Mouse (Mus musculus): ENCODE results near the gene Tfrc. TPM values are rescaled to one million over a fixed set of nuclear protein-coding genes. Genes with fewer than 3 reads are reported as not detected.
A peak's percentile ranks its signal among the peaks of the same experiment; 100 is the strongest.

Tfrc gene
- 68.4 and 73.6 TPM in 2 replicates for polyA plus RNA-seq (2014; fragmentation: Nextera tagmentation; extraction: Ambion mirVana)

DNA sequence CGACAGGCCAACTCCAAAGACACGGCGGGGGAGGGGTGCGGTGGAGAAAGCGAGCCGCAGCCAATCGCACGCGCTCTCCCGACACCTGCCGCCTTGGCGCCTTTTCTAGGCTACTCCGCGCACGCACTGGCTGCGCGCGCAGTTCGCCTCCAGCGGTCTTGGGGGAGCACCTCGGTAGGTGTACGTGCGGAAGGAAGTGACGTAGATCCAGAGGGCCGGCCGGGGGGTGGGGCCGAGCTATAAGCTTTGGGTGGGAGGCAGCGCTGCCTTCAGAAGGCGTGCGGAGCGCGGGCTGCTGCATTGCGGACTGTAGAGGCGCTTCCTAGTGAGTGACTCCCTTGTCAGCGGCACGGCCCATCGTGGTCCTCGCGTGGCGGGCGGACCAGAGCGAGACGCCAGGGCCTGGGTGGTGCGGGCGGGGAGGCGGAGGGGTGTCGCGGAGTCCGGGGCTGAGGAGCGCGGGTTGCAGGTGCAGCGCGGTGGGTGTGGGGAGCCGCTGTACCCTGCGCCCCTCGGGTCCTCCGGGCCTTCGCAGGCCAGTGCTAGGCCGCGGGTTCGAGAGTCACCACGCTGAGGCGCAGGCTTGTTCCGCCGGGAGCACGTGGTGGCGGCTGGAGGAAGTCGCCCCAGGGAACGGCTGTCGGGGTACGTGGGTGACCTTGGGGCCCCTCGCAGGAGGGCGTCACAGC lies at the start of gene Tfrc:
Gene Tfrc (plus strand): TSS at position 209 of the 689 bp plus-strand sequence.
- H3K9ac ChIP-seq (ENCODE audit: low read length): peak within 1 kb of the TSS; percentile 89
- peak within 1 kb of the TSS; percentile 76 for H3K4me3 ChIP-seq (ENCODE audit: low read depth, low read length)
- ATAC-seq (replicated peaks; ENCODE audit: low FRiP score): peak; percentile 99
- H3K36me3 ChIP-seq (ENCODE audit: control insufficient read depth, insufficient read depth, low read length): no peaks in the 10 kb centered on the region
- H3K9me3 ChIP-seq (ENCODE audit: control insufficient read depth, low read length): no peaks in the 10 kb centered on the region
- H3K4me2 ChIP-seq (ENCODE audit: low read depth, low read length, severe bottlenecking): peak within 1 kb of the TSS; percentile 62
- under 1% methylated on average over 73 of the region's 73 CpGs for WGBS
- peak; percentile 100 for DNase-seq (ENCODE audit: low spot score)
- peaks cover 2% of the 10 kb centered on the region; the same call in 1 of the 2 replicates for H3K4me1 ChIP-seq (replicated peaks; ENCODE audit: control insufficient read depth, insufficient read depth, low read length)
- H3K27ac ChIP-seq (ENCODE audit: low read depth, low read length): peak within 1 kb of the TSS; percentile 89
- H3K27me3 ChIP-seq (ENCODE audit: control insufficient read depth, insufficient read depth, low read length): no peaks in the 10 kb centered on the region

DNA sequence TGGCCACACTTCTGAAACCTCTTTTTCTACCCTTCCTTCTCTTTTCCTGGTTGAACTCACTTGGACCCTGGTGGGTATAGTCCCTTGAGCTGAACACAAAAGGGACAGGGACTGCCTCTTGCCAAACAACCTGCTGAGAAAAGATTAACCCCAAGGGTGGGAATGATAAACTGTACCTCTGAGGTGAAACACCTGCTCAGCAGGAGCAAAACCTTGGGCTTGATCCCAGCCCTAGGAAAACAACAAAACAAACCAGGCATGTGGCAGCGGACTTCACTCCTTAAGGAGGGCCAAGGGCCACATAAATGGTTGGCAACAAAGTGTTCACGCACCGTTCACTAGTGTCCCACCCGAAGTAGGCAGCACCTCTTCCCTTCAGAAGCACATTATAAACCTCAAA lies 49.2 kb upstream of the Tfrc start:
- Histone ChIP-seq H3K36me3 (ENCODE audit: control insufficient read depth, insufficient read depth, low read length) (no peaks in the 10 kb centered on the region), H3K4me2 (ENCODE audit: low read depth, low read length, severe bottlenecking) (no peak overlapping the region), H3K4me3 (ENCODE audit: low read depth, low read length) (no peak overlapping the region), H3K9ac (ENCODE audit: low read length) (no peak overlapping the region), H3K9me3 (ENCODE audit: control insufficient read depth, low read length) (no peaks in the 10 kb centered on the region), H3K4me1 (replicated peaks; ENCODE audit: control insufficient read depth, insufficient read depth, low read length) (no peaks in the 10 kb centered on the region), H3K27ac (ENCODE audit: low read depth, low read length) (no peak overlapping the region), H3K27me3 (ENCODE audit: control insufficient read depth, insufficient read depth, low read length) (no peaks in the 10 kb centered on the region)
- ATAC-seq (replicated peaks; ENCODE audit: low FRiP score): no peak
- WGBS: 73% methylated on average over 4 of the region's 4 CpGs
- DNase-seq (ENCODE audit: low spot score): no peak

DNA sequence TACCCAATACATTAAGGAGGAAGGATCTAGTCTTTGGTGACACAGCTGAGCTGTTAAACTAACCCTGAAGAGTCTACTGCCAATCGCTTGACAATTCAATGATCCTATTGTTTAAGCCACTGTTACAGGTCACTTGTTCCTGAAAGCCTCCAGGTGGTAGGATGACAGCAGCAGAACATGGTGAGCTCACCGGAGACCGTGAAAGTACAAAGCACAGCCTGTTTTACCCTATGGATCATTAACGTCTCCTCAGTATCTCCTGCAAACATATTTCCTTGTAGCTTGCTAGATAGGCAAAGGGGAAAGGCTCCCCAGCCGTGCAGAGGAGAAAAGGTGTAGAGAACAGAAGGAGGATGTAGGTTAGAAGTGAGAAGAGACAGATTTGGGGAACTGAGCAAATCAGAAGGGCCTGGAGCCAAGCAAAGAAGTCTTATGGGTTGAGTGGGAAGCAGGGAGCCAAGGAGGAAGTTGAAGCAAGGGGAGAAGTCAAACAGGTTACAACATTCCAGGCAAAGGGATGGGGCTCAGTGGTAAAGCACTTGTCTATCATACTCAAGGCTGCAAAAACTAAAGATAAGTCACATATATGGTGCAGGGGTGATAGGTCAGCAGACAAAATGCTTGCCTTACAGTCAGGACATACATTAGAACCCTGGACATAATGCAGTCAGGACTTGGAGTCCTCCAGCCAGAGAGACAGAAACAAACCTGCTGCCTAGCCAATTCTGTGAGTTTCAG lies 45.5 kb upstream of the Tfrc start:
- Histone ChIP-seq H3K4me2 (ENCODE audit: low read depth, low read length, severe bottlenecking) (no peak overlapping the region), H3K4me1 (replicated peaks; ENCODE audit: control insufficient read depth, insufficient read depth, low read length) (no peaks in the 10 kb centered on the region), H3K4me3 (ENCODE audit: low read depth, low read length) (no peak overlapping the region), H3K9ac (ENCODE audit: low read length) (no peak overlapping the region), H3K36me3 (ENCODE audit: control insufficient read depth, insufficient read depth, low read length) (no peaks in the 10 kb centered on the region), H3K9me3 (ENCODE audit: control insufficient read depth, low read length) (no peaks in the 10 kb centered on the region), H3K27me3 (ENCODE audit: control insufficient read depth, insufficient read depth, low read length) (no peaks in the 10 kb centered on the region), H3K27ac (ENCODE audit: low read depth, low read length) (no peak overlapping the region)
- DNase-seq (ENCODE audit: low spot score) (no peak), ATAC-seq (replicated peaks; ENCODE audit: low FRiP score) (no peak)
- 79% methylated on average over 5 of the region's 5 CpGs for WGBS

DNA sequence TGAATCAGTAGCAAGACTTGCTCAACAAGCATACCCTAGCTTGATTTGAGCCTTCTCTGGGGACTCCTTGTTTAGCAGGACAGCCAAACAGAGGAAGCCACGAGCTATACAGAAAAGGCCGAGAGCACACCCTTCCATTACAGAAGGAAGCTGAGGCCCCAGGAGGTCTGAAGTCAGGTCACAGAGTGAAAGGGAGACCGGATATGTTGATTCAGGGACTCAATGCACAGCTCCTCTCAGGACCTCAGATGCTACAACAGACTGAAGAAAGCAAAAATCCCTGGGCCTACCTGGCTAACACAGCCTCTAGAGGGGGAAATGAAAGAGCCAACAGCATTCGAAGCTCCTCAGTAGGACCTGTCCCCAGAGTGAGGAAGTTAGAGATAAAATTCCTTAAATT lies 41.4 kb upstream of the Tfrc start:
- Histone ChIP-seq H3K9ac (ENCODE audit: low read length) (no peak overlapping the region), H3K36me3 (ENCODE audit: control insufficient read depth, insufficient read depth, low read length) (no peaks in the 10 kb centered on the region), H3K27me3 (ENCODE audit: control insufficient read depth, insufficient read depth, low read length) (no peaks in the 10 kb centered on the region), H3K4me3 (ENCODE audit: low read depth, low read length) (no peak overlapping the region), H3K27ac (ENCODE audit: low read depth, low read length) (no peak overlapping the region), H3K9me3 (ENCODE audit: control insufficient read depth, low read length) (no peaks in the 10 kb centered on the region), H3K4me2 (ENCODE audit: low read depth, low read length, severe bottlenecking) (no peak overlapping the region), H3K4me1 (replicated peaks; ENCODE audit: control insufficient read depth, insufficient read depth, low read length) (no peaks in the 10 kb centered on the region)
- no peak for ATAC-seq (replicated peaks; ENCODE audit: low FRiP score)
- WGBS: 82% methylated on average over 4 of the region's 4 CpGs
- no peak for DNase-seq (ENCODE audit: low spot score)

DNA sequence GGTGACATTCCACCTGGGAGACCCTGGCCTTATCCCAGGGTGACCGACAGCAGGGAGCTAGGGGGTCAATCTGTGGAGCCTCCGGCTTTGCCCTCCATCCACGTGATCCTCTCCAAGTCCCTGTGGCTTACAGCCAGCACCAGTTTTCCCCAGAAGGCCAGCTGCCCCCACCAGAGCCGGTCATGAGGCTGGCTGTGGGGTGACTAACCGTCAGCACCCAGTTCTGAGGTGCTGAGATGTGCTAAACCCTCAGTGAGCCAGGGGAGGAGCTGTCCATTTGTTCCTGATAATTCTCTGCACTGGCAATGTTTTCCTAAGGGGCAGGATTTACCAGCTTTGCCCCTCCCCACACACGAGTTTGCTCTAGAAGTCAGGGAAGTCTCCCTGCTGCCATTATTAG lies 40.3 kb upstream of the Tfrc start:
- H3K27ac ChIP-seq (ENCODE audit: low read depth, low read length): no peak overlapping the region
- ATAC-seq (replicated peaks; ENCODE audit: low FRiP score): no peak

DNA sequence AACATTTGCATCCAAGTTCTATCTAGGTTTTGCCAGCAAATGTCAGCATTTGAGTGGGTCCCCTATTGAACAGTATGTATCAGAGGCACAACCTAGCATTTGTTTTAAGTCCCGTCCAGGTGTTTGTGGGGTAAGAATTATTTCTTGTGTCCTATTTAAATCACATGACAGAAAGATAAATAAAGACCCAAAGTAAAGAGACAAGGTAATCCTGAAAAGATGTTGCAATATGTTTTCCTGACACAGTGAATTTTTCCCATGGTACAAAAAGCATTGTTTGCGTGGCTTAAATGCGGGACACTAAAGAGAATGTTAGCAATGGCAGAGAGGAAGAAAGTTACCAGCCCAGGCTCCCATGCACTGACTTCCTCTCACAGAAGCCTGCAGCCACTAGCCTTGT lies 38.7 kb upstream of the Tfrc start:
- ATAC-seq (replicated peaks; ENCODE audit: low FRiP score): no peak
- no peak overlapping the region for H3K27ac ChIP-seq (ENCODE audit: low read depth, low read length)
- WGBS: 92% methylated on average over 3 of the region's 3 CpGs
- no peaks in the 10 kb centered on the region for H3K9me3 ChIP-seq (ENCODE audit: control insufficient read depth, low read length)
- no peak for DNase-seq (ENCODE audit: low spot score)
- no peak overlapping the region for H3K4me3 ChIP-seq (ENCODE audit: low read depth, low read length)
- H3K9ac ChIP-seq (ENCODE audit: low read length): no peak overlapping the region
- no peaks in the 10 kb centered on the region for H3K27me3 ChIP-seq (ENCODE audit: control insufficient read depth, insufficient read depth, low read length)
- no peaks in the 10 kb centered on the region for H3K36me3 ChIP-seq (ENCODE audit: control insufficient read depth, insufficient read depth, low read length)
- no peak overlapping the region for H3K4me2 ChIP-seq (ENCODE audit: low read depth, low read length, severe bottlenecking)
- H3K4me1 ChIP-seq (replicated peaks; ENCODE audit: control insufficient read depth, insufficient read depth, low read length): no peaks in the 10 kb centered on the region

More for the DNA sequence above, 40.3 kb upstream of the Tfrc start:
- no peaks in the 10 kb centered on the region for H3K36me3 ChIP-seq (ENCODE audit: control insufficient read depth, insufficient read depth, low read length)
- no peak overlapping the region for H3K4me2 ChIP-seq (ENCODE audit: low read depth, low read length, severe bottlenecking)
- H3K4me3 ChIP-seq (ENCODE audit: low read depth, low read length): no peak overlapping the region
- H3K27me3 ChIP-seq (ENCODE audit: control insufficient read depth, insufficient read depth, low read length): no peaks in the 10 kb centered on the region
- no peak for DNase-seq (ENCODE audit: low spot score)
- no peaks in the 10 kb centered on the region for H3K4me1 ChIP-seq (replicated peaks; ENCODE audit: control insufficient read depth, insufficient read depth, low read length)
- H3K9me3 ChIP-seq (ENCODE audit: control insufficient read depth, low read length): no peaks in the 10 kb centered on the region
- no peak overlapping the region for H3K9ac ChIP-seq (ENCODE audit: low read length)
- 73% methylated on average over 6 of the region's 6 CpGs for WGBS

DNA sequence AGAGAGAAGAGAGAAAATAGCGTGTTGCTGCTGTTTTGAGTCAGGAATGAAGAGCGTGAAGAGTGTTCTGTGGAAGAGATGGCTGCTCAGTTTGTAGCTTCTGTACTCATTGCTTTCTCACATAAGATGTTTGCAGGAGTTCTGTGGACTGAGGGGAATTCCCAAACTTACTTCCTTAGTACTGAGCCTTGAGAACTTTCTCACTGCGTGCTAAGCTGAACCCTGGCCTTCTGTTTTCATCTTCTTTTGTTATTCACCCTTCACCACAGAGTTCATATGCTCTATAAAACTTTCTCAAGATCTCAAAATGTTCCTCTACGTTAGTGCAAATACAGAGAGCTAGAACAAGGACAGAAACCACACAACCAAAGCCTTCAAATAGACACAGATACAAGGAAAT lies 36.2 kb upstream of the Tfrc start:
- Histone ChIP-seq H3K36me3 (ENCODE audit: control insufficient read depth, insufficient read depth, low read length) (no peaks in the 10 kb centered on the region), H3K9ac (ENCODE audit: low read length) (no peak overlapping the region), H3K4me1 (replicated peaks; ENCODE audit: control insufficient read depth, insufficient read depth, low read length) (no peaks in the 10 kb centered on the region), H3K9me3 (ENCODE audit: control insufficient read depth, low read length) (no peaks in the 10 kb centered on the region), H3K27me3 (ENCODE audit: control insufficient read depth, insufficient read depth, low read length) (no peaks in the 10 kb centered on the region), H3K4me2 (ENCODE audit: low read depth, low read length, severe bottlenecking) (no peak overlapping the region), H3K4me3 (ENCODE audit: low read depth, low read length) (no peak overlapping the region), H3K27ac (ENCODE audit: low read depth, low read length) (no peak overlapping the region)
- no peak for DNase-seq (ENCODE audit: low spot score)
- no peak for ATAC-seq (replicated peaks; ENCODE audit: low FRiP score)
- WGBS: 83% methylated on average over 4 of the region's 4 CpGs

DNA sequence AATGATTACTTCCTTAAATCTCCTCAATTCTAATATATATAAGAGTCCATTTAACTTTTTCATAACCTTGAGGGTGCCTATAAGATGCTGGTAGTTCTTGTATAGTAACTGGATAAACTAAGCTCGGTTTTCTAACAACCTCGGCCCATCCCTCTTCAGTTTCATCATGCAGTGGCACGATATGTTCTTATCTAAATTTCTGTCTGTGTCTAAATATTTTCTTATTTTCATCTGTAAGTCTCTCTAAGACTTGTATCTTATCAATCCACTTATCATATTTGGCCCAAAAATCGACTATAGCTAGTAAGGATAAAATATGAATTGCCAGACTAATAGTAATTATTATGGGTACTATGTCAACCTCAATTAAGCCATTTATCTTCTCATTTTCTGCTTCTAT lies 22.2 kb upstream of the Tfrc start:
- Histone ChIP-seq H3K4me2 (ENCODE audit: low read depth, low read length, severe bottlenecking) (no peak overlapping the region), H3K9ac (ENCODE audit: low read length) (no peak overlapping the region), H3K4me3 (ENCODE audit: low read depth, low read length) (no peak overlapping the region), H3K27ac (ENCODE audit: low read depth, low read length) (no peak overlapping the region), H3K36me3 (ENCODE audit: control insufficient read depth, insufficient read depth, low read length) (no peaks in the 10 kb centered on the region), H3K4me1 (replicated peaks; ENCODE audit: control insufficient read depth, insufficient read depth, low read length) (no peaks in the 10 kb centered on the region), H3K9me3 (ENCODE audit: control insufficient read depth, low read length) (no peaks in the 10 kb centered on the region), H3K27me3 (ENCODE audit: control insufficient read depth, insufficient read depth, low read length) (no peaks in the 10 kb centered on the region)
- no peak for ATAC-seq (replicated peaks; ENCODE audit: low FRiP score)
- 90% methylated on average over 4 of the region's 4 CpGs for WGBS
- DNase-seq (ENCODE audit: low spot score): no peak

DNA sequence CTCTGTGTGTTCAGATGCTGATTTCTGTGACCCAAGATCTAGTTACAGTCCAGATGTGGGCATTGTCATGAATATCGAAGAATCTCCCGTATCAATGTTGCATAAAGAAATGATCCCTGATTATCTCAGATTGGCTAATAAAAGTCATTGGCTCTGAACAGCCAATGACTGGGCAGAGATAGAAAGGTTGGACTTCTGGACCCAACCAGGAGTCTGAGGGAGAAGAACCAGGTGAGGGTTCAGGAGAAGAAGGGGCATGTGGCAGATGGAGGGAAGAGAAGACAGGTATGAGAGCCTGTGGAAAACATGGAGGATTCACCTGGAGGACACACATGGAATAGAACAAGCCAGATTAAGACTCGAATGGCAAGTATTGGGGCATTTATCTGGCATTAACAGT lies 20.2 kb upstream of the Tfrc start:
- DNase-seq (ENCODE audit: low spot score) (no peak), ATAC-seq (replicated peaks; ENCODE audit: low FRiP score) (no peak)
- 88% methylated on average over 3 of the region's 3 CpGs for WGBS
- H3K9me3 ChIP-seq (ENCODE audit: control insufficient read depth, low read length): no peaks in the 10 kb centered on the region
- no peaks in the 10 kb centered on the region for H3K27me3 ChIP-seq (ENCODE audit: control insufficient read depth, insufficient read depth, low read length)
- H3K4me1 ChIP-seq (replicated peaks; ENCODE audit: control insufficient read depth, insufficient read depth, low read length): no peaks in the 10 kb centered on the region
- no peak overlapping the region for H3K4me3 ChIP-seq (ENCODE audit: low read depth, low read length)
- no peak overlapping the region for H3K9ac ChIP-seq (ENCODE audit: low read length)
- no peak overlapping the region for H3K27ac ChIP-seq (ENCODE audit: low read depth, low read length)
- H3K4me2 ChIP-seq (ENCODE audit: low read depth, low read length, severe bottlenecking): no peak overlapping the region
- H3K36me3 ChIP-seq (ENCODE audit: control insufficient read depth, insufficient read depth, low read length): no peaks in the 10 kb centered on the region
